Mouse (Mus musculus) testis, postnatal 14 days (tissue): ENCODE data around the gene Asic4.

Source experiments
- DNase-seq: peaks from one replicate; pipeline ENCODE4 v3.0.0; 2021; ENCODE audit warnings: low spot score

The Asic4 gene

GRCm38 (mm10) chr1:75450314-75451005, at the start of gene Asic4:
Gene Asic4, plus strand, starts transcription at chr1:75450436.
- DNase-seq, result no peak

GRCm38 (mm10) chr1:75400493-75401115, 49.6 kb upstream of the Asic4 start:
- no peak for DNase-seq

- DNase-seq, result no peak
Measured at GRCm38 (mm10) chr1:75405547-75405946, 44.7 kb upstream of the Asic4 start.

- no peak for DNase-seq
Measured at GRCm38 (mm10) chr1:75406173-75406572, 44.1 kb upstream of the Asic4 start.

GRCm38 (mm10) chr1:75407056-75407455, 43.2 kb upstream of the Asic4 start:
- DNase-seq, result no peak

GRCm38 (mm10) chr1:75408210-75408609, 42.0 kb upstream of the Asic4 start:
- DNase-seq, result no peak

GRCm38 (mm10) chr1:75409950-75410349, 40.3 kb upstream of the Asic4 start:
- DNase-seq, result no peak

- no peak for DNase-seq
Measured at GRCm38 (mm10) chr1:75412196-75412595, 38.0 kb upstream of the Asic4 start.

GRCm38 (mm10) chr1:75413749-75414148, 36.5 kb upstream of the Asic4 start:
- no peak for DNase-seq

- DNase-seq, result no peak
Measured at GRCm38 (mm10) chr1:75421794-75422193, 28.4 kb upstream of the Asic4 start.

GRCm38 (mm10) chr1:75422216-75422822, 27.9 kb upstream of the Asic4 start:
- no peak for DNase-seq

- no peak for DNase-seq
Measured at GRCm38 (mm10) chr1:75422823-75423471, 27.3 kb upstream of the Asic4 start.

GRCm38 (mm10) chr1:75423780-75424390, 26.4 kb upstream of the Asic4 start:
- no peak for DNase-seq

GRCm38 (mm10) chr1:75425796-75426471, 24.3 kb upstream of the Asic4 start:
- DNase-seq, result no peak

GRCm38 (mm10) chr1:75435475-75436328, 14.5 kb upstream of the Asic4 start, which contains the start of gene Gmppa:
Gene Gmppa, plus strand, starts transcription at chr1:75435930.
- DNase-seq, result peak; percentile 80

GRCm38 (mm10) chr1:75438782-75439181, 11.5 kb upstream of the Asic4 start:
- no peak for DNase-seq

GRCm38 (mm10) chr1:75440661-75441060, 9.6 kb upstream of the Asic4 start:
- DNase-seq, result no peak

- DNase-seq, result no peak
Measured at GRCm38 (mm10) chr1:75441471-75441996, 8.7 kb upstream of the Asic4 start.

GRCm38 (mm10) chr1:75442171-75442570, 8.1 kb upstream of the Asic4 start:
- no peak for DNase-seq

- no peak for DNase-seq
Measured at GRCm38 (mm10) chr1:75442811-75443210, 7.4 kb upstream of the Asic4 start.
